Mouse (Mus musculus): ENCODE results near the gene Asb8. TPM values are rescaled to one million over a fixed set of nuclear protein-coding genes. Genes with fewer than 3 reads are reported as not detected.

Gene Asb8
- total and polyA plus RNA-seq, 2 experiments: 10.8 to 32.9 TPM

GRCm38 (mm10) chr15:98166963-98167644 lies 1.7 kb upstream of the Asb8 start, which contains the start of gene Ccdc184:
Gene Ccdc184 (plus strand): TSS chr15:98167158.
- Histone ChIP-seq H3K36me3 (ENCODE audit: control insufficient read depth, insufficient read depth, low read length) (no peaks in the 10 kb centered on the region), H3K27ac (replicated peaks; ENCODE audit: insufficient read depth, low read depth, low read length) (no peak within 1 kb of the TSS), H3K4me1 (ENCODE audit: control insufficient read depth, insufficient read depth, low read length) (no peaks in the 10 kb centered on the region), H3K27me3 (ENCODE audit: control insufficient read depth, insufficient read depth, low read length) (peaks cover 19% of the 10 kb centered on the region), H3K9ac (ENCODE audit: low read depth, low read length) (no peak within 1 kb of the TSS), H3K79me2 (ENCODE audit: control insufficient read depth, insufficient read depth, low read length) (no peaks in the 10 kb centered on the region), H3K4me3 (ENCODE audit: insufficient read depth, low read depth, low read length) (no peak within 1 kb of the TSS)
- no peak for DNase-seq (ENCODE audit: extremely low read depth, low read depth, low spot score)
- TF ChIP-seq POLR2A (IDR thresholded peaks at IDR 0.05; ENCODE audit: extremely low read depth, insufficient read depth, low read length) (no peak), CTCF (IDR thresholded peaks at IDR 0.05; ENCODE audit: low read depth, low read length) (no peak)
- WGBS: 10% methylated on average over 18 of the region's 18 CpGs

- no peaks in the 10 kb centered on the region for H3K4me1 ChIP-seq (ENCODE audit: control insufficient read depth, insufficient read depth, low read length)
- no peak for DNase-seq (ENCODE audit: extremely low read depth, low read depth, low spot score)
- WGBS: 67% methylated on average over 4 of the region's 4 CpGs
- no peak overlapping the region for H3K27ac ChIP-seq (replicated peaks; ENCODE audit: insufficient read depth, low read depth, low read length)
- TF ChIP-seq POLR2A (IDR thresholded peaks at IDR 0.05; ENCODE audit: extremely low read depth, insufficient read depth, low read length) (no peak), CTCF (IDR thresholded peaks at IDR 0.05; ENCODE audit: low read depth, low read length) (no peak)
- H3K79me2 ChIP-seq (ENCODE audit: control insufficient read depth, insufficient read depth, low read length): no peaks in the 10 kb centered on the region
- H3K36me3 ChIP-seq (ENCODE audit: control insufficient read depth, insufficient read depth, low read length): no peaks in the 10 kb centered on the region
- no peak overlapping the region for H3K9ac ChIP-seq (ENCODE audit: low read depth, low read length)
- H3K27me3 ChIP-seq (ENCODE audit: control insufficient read depth, insufficient read depth, low read length): peaks cover 7% of the 10 kb centered on the region
- H3K4me3 ChIP-seq (ENCODE audit: insufficient read depth, low read depth, low read length): no peak overlapping the region
Measured at GRCm38 (mm10) chr15:98162561-98162960, 2.9 kb downstream of the Asb8 start.

DNA sequence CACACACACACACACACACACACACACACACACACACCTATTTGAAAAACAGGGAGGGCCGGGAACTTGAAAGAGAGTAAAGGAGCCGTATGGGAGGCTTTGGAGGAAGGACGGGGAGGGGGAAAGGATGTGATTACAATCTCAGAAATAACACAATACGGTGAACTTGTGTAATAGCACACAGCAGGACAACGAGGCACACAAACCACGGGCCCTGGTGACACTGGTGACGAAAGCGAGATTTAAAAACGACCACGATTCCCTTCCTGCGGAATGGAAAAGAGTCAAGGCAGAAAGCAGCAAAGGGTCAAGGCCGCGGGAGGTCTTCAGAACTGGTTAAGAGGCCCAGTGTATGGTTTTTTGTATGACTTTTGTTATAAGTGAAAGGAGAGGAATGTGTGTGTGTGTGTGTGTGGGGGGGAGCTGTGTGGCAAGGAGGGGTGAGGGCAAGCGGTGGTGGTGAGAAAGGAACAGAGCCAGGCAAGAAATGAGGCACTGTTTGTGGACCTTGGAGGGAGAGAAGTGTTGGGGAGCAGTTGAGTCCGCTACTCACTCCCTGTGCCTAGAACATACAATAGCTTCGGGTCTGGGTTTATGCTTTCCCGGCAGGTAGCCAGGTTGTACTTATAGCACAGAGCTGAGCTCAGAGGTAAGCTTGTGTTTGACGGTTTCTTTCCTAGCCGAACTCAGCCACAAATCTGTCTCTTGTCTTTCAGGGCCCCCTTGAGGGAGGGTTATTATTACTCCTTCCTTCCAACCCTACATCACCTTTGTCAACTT lies 4.2 kb downstream of the Asb8 start:
- Histone ChIP-seq H3K9ac (ENCODE audit: low read depth, low read length) (no peak overlapping the region), H3K4me1 (ENCODE audit: control insufficient read depth, insufficient read depth, low read length) (no peaks in the 10 kb centered on the region), H3K4me3 (ENCODE audit: insufficient read depth, low read depth, low read length) (no peak overlapping the region), H3K79me2 (ENCODE audit: control insufficient read depth, insufficient read depth, low read length) (no peaks in the 10 kb centered on the region), H3K27ac (replicated peaks; ENCODE audit: insufficient read depth, low read depth, low read length) (no peak overlapping the region), H3K36me3 (ENCODE audit: control insufficient read depth, insufficient read depth, low read length) (no peaks in the 10 kb centered on the region), H3K27me3 (ENCODE audit: control insufficient read depth, insufficient read depth, low read length) (peaks cover 2% of the 10 kb centered on the region; the same call in 1 of the 2 replicates)
- 77% methylated on average over 19 of the region's 19 CpGs for WGBS
- DNase-seq (ENCODE audit: extremely low read depth, low read depth, low spot score): no peak
- TF ChIP-seq POLR2A (IDR thresholded peaks at IDR 0.05; ENCODE audit: extremely low read depth, insufficient read depth, low read length): no peak
- no peak for TF ChIP-seq CTCF (IDR thresholded peaks at IDR 0.05; ENCODE audit: low read depth, low read length)

DNA sequence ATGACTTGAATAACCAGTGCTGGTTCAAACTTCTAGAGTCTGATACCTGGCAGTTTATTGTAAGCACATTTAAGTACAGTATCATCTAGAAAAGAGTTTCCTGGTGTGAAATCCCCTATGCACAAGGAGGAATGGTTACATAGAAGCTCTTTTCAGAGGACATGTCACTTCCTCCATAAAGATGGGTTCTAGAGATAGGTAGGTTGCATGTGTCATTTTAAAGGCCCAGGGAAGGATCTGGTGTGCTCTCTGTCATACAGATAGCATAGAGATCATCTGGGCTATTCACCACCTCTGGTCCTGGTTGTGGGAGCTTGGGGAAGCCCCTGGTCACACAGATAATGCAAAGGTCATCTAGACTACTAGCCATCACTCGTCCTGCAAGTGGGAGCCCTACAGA lies 8.2 kb downstream of the Asb8 start:
- WGBS: 43% methylated on average over 1 of the region's 1 CpGs
- H3K36me3 ChIP-seq (ENCODE audit: control insufficient read depth, insufficient read depth, low read length): no peaks in the 10 kb centered on the region

DNA sequence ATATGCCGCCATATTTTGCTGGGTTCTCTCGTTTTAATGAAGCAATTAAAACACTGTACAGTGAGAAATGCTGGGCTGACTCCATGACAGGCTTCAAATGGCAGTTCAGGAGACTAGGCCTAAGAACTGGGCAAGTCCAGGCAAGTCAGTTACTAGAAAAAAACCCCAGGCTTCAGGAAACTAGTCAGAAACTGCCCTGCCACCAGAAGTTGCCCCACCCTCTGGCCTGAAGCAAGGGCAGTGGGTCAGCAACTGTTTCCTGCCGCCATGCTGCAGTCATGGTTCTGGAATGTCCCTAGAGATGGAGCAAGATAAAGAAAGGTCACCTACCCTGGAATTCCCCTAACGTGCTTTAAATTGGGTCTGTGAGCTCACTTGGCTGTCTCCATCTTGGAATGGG lies 9.5 kb downstream of the Asb8 start:
- no peaks in the 10 kb centered on the region for H3K36me3 ChIP-seq (ENCODE audit: control insufficient read depth, insufficient read depth, low read length)
- no peaks in the 10 kb centered on the region for H3K27me3 ChIP-seq (ENCODE audit: control insufficient read depth, insufficient read depth, low read length)
- no peak overlapping the region for H3K4me3 ChIP-seq (ENCODE audit: insufficient read depth, low read depth, low read length)
- no peak for DNase-seq (ENCODE audit: extremely low read depth, low read depth, low spot score)
- no peak overlapping the region for H3K27ac ChIP-seq (replicated peaks; ENCODE audit: insufficient read depth, low read depth, low read length)
- no peaks in the 10 kb centered on the region for H3K4me1 ChIP-seq (ENCODE audit: control insufficient read depth, insufficient read depth, low read length)
- H3K9ac ChIP-seq (ENCODE audit: low read depth, low read length): no peak overlapping the region
- 76% methylated on average over 4 of the region's 4 CpGs for WGBS
- no peaks in the 10 kb centered on the region for H3K79me2 ChIP-seq (ENCODE audit: control insufficient read depth, insufficient read depth, low read length)
- no peak for TF ChIP-seq CTCF (IDR thresholded peaks at IDR 0.05; ENCODE audit: low read depth, low read length)
- TF ChIP-seq POLR2A (IDR thresholded peaks at IDR 0.05; ENCODE audit: extremely low read depth, insufficient read depth, low read length): no peak

More for the DNA sequence above, 8.2 kb downstream of the Asb8 start:
- no peak overlapping the region for H3K4me3 ChIP-seq (ENCODE audit: insufficient read depth, low read depth, low read length)
- no peaks in the 10 kb centered on the region for H3K79me2 ChIP-seq (ENCODE audit: control insufficient read depth, insufficient read depth, low read length)
- H3K4me1 ChIP-seq (ENCODE audit: control insufficient read depth, insufficient read depth, low read length): no peaks in the 10 kb centered on the region
- TF ChIP-seq CTCF (IDR thresholded peaks at IDR 0.05; ENCODE audit: low read depth, low read length) (no peak), POLR2A (IDR thresholded peaks at IDR 0.05; ENCODE audit: extremely low read depth, insufficient read depth, low read length) (no peak)
- H3K27me3 ChIP-seq (ENCODE audit: control insufficient read depth, insufficient read depth, low read length): no peaks in the 10 kb centered on the region
- DNase-seq (ENCODE audit: extremely low read depth, low read depth, low spot score): no peak
- no peak overlapping the region for H3K9ac ChIP-seq (ENCODE audit: low read depth, low read length)
- H3K27ac ChIP-seq (replicated peaks; ENCODE audit: insufficient read depth, low read depth, low read length): no peak overlapping the region

DNA sequence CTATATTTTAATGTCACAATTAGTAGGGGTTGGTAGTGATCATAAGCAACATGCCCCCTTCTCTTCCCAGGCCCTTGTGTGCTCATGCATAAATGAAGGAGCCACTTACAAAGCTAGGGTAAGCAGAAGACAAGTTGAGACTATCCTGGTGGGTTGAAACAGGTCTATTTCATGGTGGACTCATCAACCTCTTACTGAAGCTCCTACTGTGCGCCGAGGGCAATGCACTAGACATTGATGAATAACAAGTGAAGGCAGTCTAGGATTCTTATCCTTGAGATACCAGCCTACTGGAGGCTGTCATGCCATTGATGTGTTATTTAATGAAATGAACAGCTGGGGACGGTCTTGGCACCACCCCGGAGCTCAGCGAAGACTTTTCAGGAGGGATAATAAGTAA lies 10.2 kb downstream of the Asb8 start:
- H3K36me3 ChIP-seq (ENCODE audit: control insufficient read depth, insufficient read depth, low read length): no peaks in the 10 kb centered on the region
- WGBS: 92% methylated on average over 5 of the region's 5 CpGs
- no peaks in the 10 kb centered on the region for H3K79me2 ChIP-seq (ENCODE audit: control insufficient read depth, insufficient read depth, low read length)
- H3K27ac ChIP-seq (replicated peaks; ENCODE audit: insufficient read depth, low read depth, low read length): no peak overlapping the region
- TF ChIP-seq POLR2A (IDR thresholded peaks at IDR 0.05; ENCODE audit: extremely low read depth, insufficient read depth, low read length) (no peak), CTCF (IDR thresholded peaks at IDR 0.05; ENCODE audit: low read depth, low read length) (no peak)
- H3K4me3 ChIP-seq (ENCODE audit: insufficient read depth, low read depth, low read length): no peak overlapping the region
- H3K4me1 ChIP-seq (ENCODE audit: control insufficient read depth, insufficient read depth, low read length): no peaks in the 10 kb centered on the region
- no peak for DNase-seq (ENCODE audit: extremely low read depth, low read depth, low spot score)
- H3K9ac ChIP-seq (ENCODE audit: low read depth, low read length): no peak overlapping the region
- no peaks in the 10 kb centered on the region for H3K27me3 ChIP-seq (ENCODE audit: control insufficient read depth, insufficient read depth, low read length)
